Mouse (Mus musculus): ENCODE measurements around the gene Scrg1.
A peak's percentile ranks its signal among the peaks of the same experiment; 100 is the strongest.
"Not testable (repeated sequence)": the region's sequence is repeated elsewhere in the genome, so short reads cannot be mapped to it uniquely, and the experiment has no call there.

Scrg1 gene

GRCm38 (mm10) chr8:57453361-57453760 is 2.4 kb upstream of the Scrg1 start:
- DNase-seq (ENCODE audit: low read depth, low spot score) = no peak

- DNase-seq (ENCODE audit: low read depth, low spot score) = no peak
Observed at GRCm38 (mm10) chr8:57457152-57457551, 1.4 kb downstream of the Scrg1 start.

- no peak for DNase-seq (ENCODE audit: low read depth, low spot score)
Observed at GRCm38 (mm10) chr8:57457942-57458341, 2.2 kb downstream of the Scrg1 start.

GRCm38 (mm10) chr8:57462839-57463238 is 7.1 kb downstream of the Scrg1 start:
- DNase-seq (ENCODE audit: low read depth, low spot score) = no peak

GRCm38 (mm10) chr8:57463757-57464156 is 8.0 kb downstream of the Scrg1 start:
- no peak for DNase-seq (ENCODE audit: low read depth, low spot score)

GRCm38 (mm10) chr8:57468624-57469023 is 12.9 kb downstream of the Scrg1 start:
- no peak for DNase-seq (ENCODE audit: low read depth, low spot score)

GRCm38 (mm10) chr8:57470863-57471262 is 15.1 kb downstream of the Scrg1 start:
- DNase-seq (ENCODE audit: low read depth, low spot score) = no peak

GRCm38 (mm10) chr8:57473751-57474150 is 18.0 kb downstream of the Scrg1 start:
- no peak for DNase-seq (ENCODE audit: low read depth, low spot score)

- no peak for DNase-seq (ENCODE audit: low read depth, low spot score)
Observed at GRCm38 (mm10) chr8:57478406-57478805, 22.7 kb downstream of the Scrg1 start.

GRCm38 (mm10) chr8:57479700-57480099 is 24.0 kb downstream of the Scrg1 start:
- no peak for DNase-seq (ENCODE audit: low read depth, low spot score)

- no peak for DNase-seq (ENCODE audit: low read depth, low spot score)
Observed at GRCm38 (mm10) chr8:57480606-57481005, 24.9 kb downstream of the Scrg1 start.

- DNase-seq (ENCODE audit: low read depth, low spot score) = peak; percentile 56
Observed at GRCm38 (mm10) chr8:57486491-57487440, 31.0 kb downstream of the Scrg1 start.

GRCm38 (mm10) chr8:57487441-57488155 is 31.9 kb downstream of the Scrg1 start, which contains the start of gene Sap30:
Gene Sap30, minus strand, starts transcription at chr8:57487860.
- DNase-seq (ENCODE audit: low read depth, low spot score) = peak; percentile 97

- peak; percentile 55 for DNase-seq (ENCODE audit: low read depth, low spot score)
Observed at GRCm38 (mm10) chr8:57488312-57488765, 32.6 kb downstream of the Scrg1 start.

GRCm38 (mm10) chr8:57489366-57489765 is 33.6 kb downstream of the Scrg1 start:
- DNase-seq (ENCODE audit: low read depth, low spot score) = no peak

GRCm38 (mm10) chr8:57489896-57490295 is 34.2 kb downstream of the Scrg1 start:
- no peak for DNase-seq (ENCODE audit: low read depth, low spot score)

GRCm38 (mm10) chr8:57491873-57492272 is 36.1 kb downstream of the Scrg1 start:
- DNase-seq (ENCODE audit: low read depth, low spot score) = no peak

- no peak for DNase-seq (ENCODE audit: low read depth, low spot score)
Observed at GRCm38 (mm10) chr8:57498494-57498846, 42.7 kb downstream of the Scrg1 start.

- DNase-seq (ENCODE audit: low read depth, low spot score) = no peak
Observed at GRCm38 (mm10) chr8:57498847-57499511, 43.3 kb downstream of the Scrg1 start.

- DNase-seq (ENCODE audit: low read depth, low spot score) = peak; percentile 73
Observed at GRCm38 (mm10) chr8:57503641-57504040, 47.9 kb downstream of the Scrg1 start.

- not testable (repeated sequence) for DNase-seq (ENCODE audit: low read depth, low spot score)
Observed at GRCm38 (mm10) chr8:57505500-57505899, 49.8 kb downstream of the Scrg1 start.

- DNase-seq (ENCODE audit: low read depth, low spot score) = no peak
Observed at GRCm38 (mm10) chr8:57507556-57508063, 51.9 kb downstream of the Scrg1 start.

All from forelimb bud, embryonic 11.5 days (tissue).